Mouse (Mus musculus) urinary bladder, postnatal 0 days (tissue): ENCODE results near the gene Pias3. TPM values are rescaled to one million over a fixed set of nuclear protein-coding genes. Genes with fewer than 3 reads are reported as not detected.

Experiments used
- polyA plus RNA-seq: library from polyadenylated mRNA; unstranded; fragments of >200 nt; fragmentation: Nextera tagmentation; extraction: Ambion mirVana; gene quantifications from 2 replicates; pipeline ENCODE4 v1.2.1, GENCODE M21; 2015

Gene Pias3
- polyA plus RNA-seq = 36.1 and 36.9 TPM in 2 replicates

DNA sequence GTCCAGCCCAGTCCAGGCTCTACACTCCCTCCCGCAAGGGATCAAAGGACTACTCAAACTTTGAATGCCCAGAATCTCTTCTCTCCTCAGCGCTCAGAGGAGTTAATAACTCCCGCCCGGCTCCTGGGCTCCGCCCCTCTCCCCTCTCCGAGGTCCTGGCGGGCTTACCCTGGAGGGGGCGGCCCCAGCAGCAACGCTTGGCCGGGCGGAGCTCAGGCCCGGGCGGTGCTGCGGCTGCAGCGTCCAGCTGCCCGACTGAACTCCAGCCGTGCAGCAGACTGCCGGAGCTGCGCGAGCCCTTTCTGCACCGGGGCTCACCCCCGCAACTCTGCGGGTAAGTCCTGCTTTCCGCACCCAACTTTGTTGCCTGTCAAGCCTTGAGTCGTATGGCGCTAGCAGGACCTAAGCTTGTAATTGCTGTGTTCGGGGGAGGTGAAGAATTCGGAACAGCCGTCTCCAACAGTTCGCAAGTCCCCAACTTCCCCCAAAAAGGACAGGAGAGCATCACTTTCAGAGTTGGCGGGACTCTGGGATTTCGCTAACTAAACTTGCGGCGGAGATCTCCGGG, at the start of gene Pias3:
Pias3 (plus strand) TSS at position 187 of the 568 bp plus-strand sequence.

DNA sequence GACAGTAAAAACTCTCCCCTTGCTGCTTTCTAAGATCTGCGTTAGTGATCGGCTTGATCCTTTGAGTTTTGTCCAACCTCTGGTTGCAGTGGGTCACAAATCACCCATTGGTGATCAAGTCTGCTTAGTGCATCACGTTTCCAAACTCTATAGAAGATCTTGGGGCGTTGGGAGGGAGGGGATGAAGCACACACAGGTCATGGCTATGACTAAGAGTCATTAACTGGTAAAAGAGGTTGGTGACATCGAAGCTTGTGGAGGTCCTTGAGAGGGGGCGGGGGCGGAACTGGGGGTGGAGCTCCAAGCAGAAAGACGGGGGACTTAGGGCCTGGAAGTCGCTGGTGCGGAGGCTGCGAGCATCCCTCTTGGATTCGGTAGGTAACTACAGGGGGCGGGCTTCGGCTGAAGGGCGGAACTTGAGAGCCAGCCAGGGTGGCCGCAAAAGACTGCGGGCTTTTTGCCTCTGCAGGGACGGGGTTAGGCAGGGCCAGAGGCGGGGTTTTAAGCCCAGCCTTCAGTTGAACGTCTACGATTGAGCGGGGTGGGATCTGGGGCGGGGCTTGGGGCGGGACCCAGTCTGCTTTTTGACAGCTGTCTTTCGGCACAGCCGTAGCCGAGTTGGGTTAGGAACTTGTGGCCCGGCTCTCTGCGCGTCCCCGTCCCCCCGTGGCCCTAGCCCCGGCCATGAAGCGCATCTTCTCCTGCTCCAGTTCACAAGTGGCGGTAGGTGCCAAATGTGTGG, 26.3 kb upstream of the Pias3 start, which contains the start of gene Ankrd35:
Ankrd35 (plus strand) TSS at position 405 of the 742 bp plus-strand sequence.

DNA sequence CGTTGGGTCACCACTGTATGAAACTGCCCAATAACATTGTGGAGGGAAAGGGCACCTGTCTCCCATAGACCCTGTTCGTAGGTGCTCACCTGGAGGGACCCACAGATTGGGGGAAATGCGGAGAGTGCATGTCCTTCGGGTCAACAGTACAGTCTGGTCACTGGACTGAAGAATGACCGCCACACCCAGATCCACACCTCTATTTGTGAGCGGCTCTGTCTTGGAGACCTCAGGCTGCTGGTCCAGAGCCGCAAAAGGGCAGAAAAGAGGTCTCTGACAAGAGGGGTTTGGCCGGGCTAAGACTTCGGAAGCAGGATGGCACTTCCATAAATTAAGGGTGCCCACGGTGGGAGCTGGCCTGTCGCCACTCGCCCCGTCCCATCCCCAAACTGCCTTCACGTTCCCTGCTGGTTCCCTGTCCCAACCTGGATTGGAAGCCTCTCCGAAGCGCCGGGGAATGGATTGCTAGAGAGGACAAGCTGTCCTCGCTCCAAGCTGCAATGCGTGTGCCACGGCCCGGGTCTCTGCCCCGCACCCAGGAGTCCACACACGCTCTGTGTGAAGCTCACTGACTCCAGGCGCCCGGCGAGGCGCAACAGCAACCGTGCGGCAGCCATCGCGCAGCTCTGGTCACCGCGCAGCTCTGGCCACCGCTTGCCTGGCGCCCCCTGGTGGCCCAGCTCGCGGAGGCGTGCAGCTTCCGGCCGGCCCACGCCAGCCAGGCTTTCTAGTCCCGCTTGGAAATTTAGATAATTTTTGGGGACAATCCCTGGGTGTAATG, 11.9 kb downstream of the Pias3 start, which contains the start of gene Nudt17:
Nudt17 (minus strand) TSS at position 660 of the 781 bp plus-strand sequence.

DNA sequence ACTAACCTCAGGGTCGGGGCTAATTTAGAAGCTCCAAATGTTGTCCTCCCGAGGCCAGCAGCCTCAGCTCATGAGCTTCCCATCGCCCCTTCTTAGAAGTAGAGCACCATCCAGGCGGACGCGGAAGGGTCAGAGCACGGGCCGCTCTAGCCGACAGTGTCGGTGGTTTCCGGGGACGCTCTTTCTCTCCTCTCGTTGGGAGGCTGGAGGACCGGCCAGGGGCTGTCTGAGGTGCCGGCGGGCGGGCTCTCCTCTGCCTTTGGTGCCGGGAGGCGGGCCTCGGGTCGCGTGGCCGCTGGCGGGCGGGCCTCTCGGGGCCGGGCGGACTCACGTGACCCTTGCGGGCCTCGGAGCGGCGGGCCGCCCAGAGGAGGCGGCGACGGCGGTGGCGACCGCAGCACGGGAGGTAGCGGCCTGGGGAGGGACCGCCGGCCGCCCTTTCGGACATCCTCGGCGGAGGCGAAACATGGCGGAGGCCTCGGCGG, 31.2 kb downstream of the Pias3 start, which contains the start of the genes Polr3c and Rnf115:
Polr3c (minus strand) TSS at position 286 of the 485 bp plus-strand sequence.
Rnf115 (plus strand) TSS at position 322 of the 485 bp plus-strand sequence.

Other genes starting within 250 kb of the Pias3 start
- gene BC107364, start 244.1 kb upstream of the Pias3 start, polyA plus RNA-seq = 0.30 and 0.35 TPM in 2 replicates
- not detected in 2 replicates for gene Hfe2, start 171.2 kb upstream of the Pias3 start, polyA plus RNA-seq
- gene Txnip, start 138.4 kb upstream of the Pias3 start, polyA plus RNA-seq = 237 and 293 TPM in 2 replicates
- 0.25 and 0.31 TPM in 2 replicates for gene Gm16253, start 119.4 kb upstream of the Pias3 start, polyA plus RNA-seq
- gene Polr3gl, start 102.2 kb upstream of the Pias3 start, polyA plus RNA-seq = 20.7 and 23.8 TPM in 2 replicates
- gene Ankrd34a, start 99.7 kb upstream of the Pias3 start, polyA plus RNA-seq = 0.61 and 0.71 TPM in 2 replicates
- gene Lix1l, start 95.2 kb upstream of the Pias3 start, polyA plus RNA-seq = 6.3 and 7.7 TPM in 2 replicates
- gene Rbm8a, start 66.5 kb upstream of the Pias3 start, polyA plus RNA-seq = 68.8 and 69.3 TPM in 2 replicates
- gene Pex11b, start 61.0 kb upstream of the Pias3 start, polyA plus RNA-seq = 36.2 and 38.5 TPM in 2 replicates
- gene Gm42957, start 60.9 kb upstream of the Pias3 start, polyA plus RNA-seq = 0.06 and 0.10 TPM in 2 replicates
- gene Itga10, start 50.8 kb upstream of the Pias3 start, polyA plus RNA-seq = 0.30 and 0.53 TPM in 2 replicates
- 2.2 and 3.0 TPM in 2 replicates for gene Ankrd35, start 26.3 kb upstream of the Pias3 start, polyA plus RNA-seq
- 5.9 and 6.1 TPM in 2 replicates for gene Nudt17, start 12.2 kb downstream of the Pias3 start, polyA plus RNA-seq
- gene Polr3c, start 31.2 kb downstream of the Pias3 start, polyA plus RNA-seq = 18.5 and 18.7 TPM in 2 replicates
- 29.5 and 33.5 TPM in 2 replicates for gene Rnf115, start 31.3 kb downstream of the Pias3 start, polyA plus RNA-seq
- 0.36 and 0.53 TPM in 2 replicates for gene Pdzk1, start 132.9 kb downstream of the Pias3 start, polyA plus RNA-seq
- not detected in 2 replicates for gene Cd160, start 133.0 kb downstream of the Pias3 start, polyA plus RNA-seq
- gene Gja5, start 208.3 kb downstream of the Pias3 start, polyA plus RNA-seq = 4.5 and 4.6 TPM in 2 replicates
- 20.7 and 25.2 TPM in 2 replicates for gene Gpr89, start 209.0 kb downstream of the Pias3 start, polyA plus RNA-seq
- gene Gja8, start 229.6 kb downstream of the Pias3 start, polyA plus RNA-seq = not detected in 2 replicates